Mouse (Mus musculus) kidney, postnatal 25 days (tissue): ENCODE data around the gene Ugt1a8.
"Not testable (repeated sequence)": the region's sequence is repeated elsewhere in the genome, so short reads cannot be mapped to it uniquely, and the experiment has no call there.

Source experiments
- DNase-seq, 2 experiments: peaks; one replicate each; pipeline ENCODE4 v3.0.0; 2021; ENCODE audit warnings: mixed read lengths in 2 of 2

Ugt1a8 gene

GRCm38 (mm10) chr1:88109604-88110003 lies 22.0 kb downstream of the Ugt1a8 start:
- not testable (repeated sequence) for DNase-seq

GRCm38 (mm10) chr1:88112769-88113168 lies 25.2 kb downstream of the Ugt1a8 start:
- not testable (repeated sequence) for DNase-seq

GRCm38 (mm10) chr1:88120550-88120949 lies 32.9 kb downstream of the Ugt1a8 start:
- not testable (repeated sequence) for DNase-seq

- peak; percentile 69 to 75 for DNase-seq
These were observed 33.9 kb downstream of the Ugt1a8 start for GRCm38 (mm10) chr1:88121521-88121920.

GRCm38 (mm10) chr1:88125827-88126360 lies 38.3 kb downstream of the Ugt1a8 start:
- not testable (repeated sequence) for DNase-seq

- not testable (repeated sequence) for DNase-seq
These were observed 41.5 kb downstream of the Ugt1a8 start for GRCm38 (mm10) chr1:88129091-88129490.

GRCm38 (mm10) chr1:88130223-88130622 lies 42.6 kb downstream of the Ugt1a8 start:
- not testable (repeated sequence) for DNase-seq

- no peak for DNase-seq
These were observed 46.4 kb downstream of the Ugt1a8 start for GRCm38 (mm10) chr1:88133908-88134456.

- peak; percentile 18 to 61 for DNase-seq
These were observed 46.9 kb downstream of the Ugt1a8 start, which contains the start of gene Ugt1a6a for GRCm38 (mm10) chr1:88134457-88135011. Ugt1a6a (plus strand) TSS chr1:88134809.

GRCm38 (mm10) chr1:88135229-88135904 lies 47.8 kb downstream of the Ugt1a8 start:
- not testable (repeated sequence) for DNase-seq

GRCm38 (mm10) chr1:88136646-88137045 lies 49.0 kb downstream of the Ugt1a8 start:
- DNase-seq: no peak

- DNase-seq: no peak
These were observed 49.7 kb downstream of the Ugt1a8 start for GRCm38 (mm10) chr1:88137264-88137663.

GRCm38 (mm10) chr1:88138145-88138544 lies 50.5 kb downstream of the Ugt1a8 start:
- DNase-seq: no peak

- DNase-seq: peak; percentile 74 to 75
These were observed 52.9 kb downstream of the Ugt1a8 start for GRCm38 (mm10) chr1:88140492-88140891.

- peak; percentile 81 to 86 for DNase-seq
These were observed 56.5 kb downstream of the Ugt1a8 start for GRCm38 (mm10) chr1:88143966-88144675.

- peak; percentile 51 to 61 for DNase-seq
These were observed 57.7 kb downstream of the Ugt1a8 start for GRCm38 (mm10) chr1:88145278-88145677.

- DNase-seq: not testable (repeated sequence)
These were observed 62.5 kb downstream of the Ugt1a8 start for GRCm38 (mm10) chr1:88150133-88150532.

GRCm38 (mm10) chr1:88158430-88158829 lies 70.8 kb downstream of the Ugt1a8 start:
- DNase-seq: no peak

GRCm38 (mm10) chr1:88165711-88166110 lies 78.1 kb downstream of the Ugt1a8 start, which contains the start of gene Ugt1a5:
Ugt1a5 (plus strand) TSS chr1:88166012.
- DNase-seq: no peak

GRCm38 (mm10) chr1:88172190-88172589 lies 84.6 kb downstream of the Ugt1a8 start:
- DNase-seq: not testable (repeated sequence)

- DNase-seq: no peak
These were observed 92.0 kb downstream of the Ugt1a8 start for GRCm38 (mm10) chr1:88179657-88180056.

- DNase-seq: no peak
These were observed 98.8 kb downstream of the Ugt1a8 start for GRCm38 (mm10) chr1:88186325-88186935.

- DNase-seq: no peak
These were observed 104.5 kb downstream of the Ugt1a8 start for GRCm38 (mm10) chr1:88192136-88192535.
